Mouse (Mus musculus) adrenal gland, adult 18-20 months (tissue): ENCODE results near the gene Mbd5. TPM values are rescaled to one million over a fixed set of nuclear protein-coding genes. Genes with fewer than 3 reads are reported as not detected.
"Not testable (repeated sequence)": the region's sequence is repeated elsewhere in the genome, so short reads cannot be mapped to it uniquely, and the experiment has no call there.

Experiments
- DNase-seq, 2 experiments: peaks; one replicate each; pipeline ENCODE4 v3.0.0; 2021 to 2022; ENCODE audit warnings: low spot score in 2 of 2
- total RNA-seq, 2 experiments: library from RNA; stranded (reverse); gene quantifications; 1 replicate in 1 of 2; 2 replicates in 1 of 2; pipeline ENCODE4 v1.2.3; 2021

Gene Mbd5
- total RNA-seq, 2 experiments from 2014 or later: 31.4 to 36.5 TPM

- DNase-seq: no peak
Observed at GRCm38 (mm10) chr2:49160232-49160947, 211.1 kb downstream of the Mbd5 start.

DNA sequence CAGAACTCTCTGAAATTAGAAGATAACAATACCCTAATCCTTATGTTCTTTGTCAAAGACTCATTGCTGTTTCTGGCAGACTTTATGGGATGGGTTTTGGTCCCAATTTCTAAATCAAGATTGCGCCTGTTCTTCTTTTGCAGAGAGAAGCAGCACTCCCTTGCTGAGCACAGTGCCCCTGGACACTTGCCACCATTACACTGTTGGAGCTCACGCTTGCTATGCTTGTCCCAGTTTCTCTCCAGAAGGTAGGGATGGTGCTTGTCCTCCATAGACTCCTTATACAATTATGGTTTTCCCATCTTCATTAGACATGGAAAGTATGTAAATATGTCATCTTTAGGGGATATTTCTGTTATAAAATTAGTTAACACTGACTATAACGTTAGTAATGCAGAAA lies 220.5 kb downstream of the Mbd5 start:
- DNase-seq: no peak

DNA sequence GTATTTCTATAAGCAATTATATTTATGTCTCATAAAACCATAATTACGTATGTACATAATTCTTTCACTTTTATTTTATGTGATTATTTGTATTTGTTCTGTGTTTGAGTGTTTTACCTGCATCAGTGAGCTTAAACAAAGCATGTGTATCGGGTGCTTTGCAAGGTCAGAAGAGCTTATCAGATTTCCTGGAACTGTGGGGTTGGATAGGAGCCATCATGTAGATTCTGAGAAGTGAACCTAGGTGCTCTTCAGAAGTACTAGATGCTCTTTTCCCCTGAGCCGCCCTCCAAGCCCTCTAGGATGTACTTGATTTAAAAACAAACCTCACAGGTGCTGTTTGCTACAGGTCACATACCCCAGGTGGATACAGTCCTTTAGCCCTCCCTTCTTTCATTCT lies 227.7 kb downstream of the Mbd5 start:
- no peak for DNase-seq

DNA sequence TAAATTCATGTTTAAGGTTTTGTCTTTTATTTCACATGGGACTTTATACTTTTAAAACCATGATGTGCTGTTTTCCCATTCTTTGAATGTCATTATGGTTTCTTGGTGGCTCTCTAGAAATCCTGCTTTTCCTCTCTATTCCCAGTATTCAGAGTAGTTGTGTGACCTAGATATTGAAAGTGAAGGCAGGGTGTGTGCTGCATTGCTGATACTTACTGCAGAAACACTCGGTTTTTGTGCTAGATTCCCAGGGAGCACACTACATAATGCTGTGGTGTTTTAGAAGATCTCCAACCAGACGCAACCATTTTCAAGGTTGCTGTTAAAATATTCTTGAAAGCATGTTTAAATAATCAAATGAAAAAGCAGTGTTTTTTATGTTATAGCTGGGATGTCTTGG lies 241.7 kb downstream of the Mbd5 start:
- DNase-seq: no peak

DNA sequence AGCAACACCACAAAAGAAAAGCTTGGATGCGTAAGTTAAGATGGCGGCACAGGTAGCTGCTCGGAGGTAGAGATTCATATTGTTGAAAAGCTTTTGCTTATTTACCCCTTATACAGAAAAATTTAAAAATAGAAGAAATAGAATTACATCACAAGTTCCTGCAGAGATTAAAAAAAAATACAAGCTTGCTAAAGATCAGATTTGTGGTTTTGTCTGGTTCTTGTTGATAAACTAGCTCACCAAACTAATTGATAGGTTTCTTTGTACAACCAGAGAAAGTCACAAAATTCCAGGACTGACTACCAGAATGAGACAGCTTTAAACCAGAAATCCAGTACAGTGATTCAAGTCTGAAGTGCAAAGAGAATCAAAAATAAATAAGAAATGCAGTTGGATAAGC lies 242.4 kb downstream of the Mbd5 start:
- no peak for DNase-seq

GRCm38 (mm10) chr2:49204081-49204480 lies 254.8 kb downstream of the Mbd5 start:
- no peak for DNase-seq

DNA sequence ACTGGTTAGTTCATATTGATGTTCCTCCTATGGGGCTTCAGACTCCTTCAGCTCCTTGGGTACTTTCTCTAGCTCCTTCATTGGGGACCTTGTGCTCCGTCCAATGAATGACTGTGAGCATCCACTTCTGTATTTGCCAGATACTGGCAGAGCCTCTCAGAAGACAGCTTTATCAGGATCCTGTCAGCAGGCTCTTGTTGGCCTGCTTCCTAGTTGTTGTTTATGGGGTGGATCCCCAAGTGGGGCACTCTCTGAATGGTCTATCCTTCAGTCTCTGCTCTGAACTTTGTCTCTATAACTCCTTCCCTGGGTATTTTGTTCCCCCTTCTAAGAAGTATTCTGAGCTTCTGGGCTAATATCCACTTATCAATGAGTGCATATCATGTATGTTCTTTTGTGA lies 256.4 kb downstream of the Mbd5 start:
- not testable (repeated sequence) for DNase-seq

DNA sequence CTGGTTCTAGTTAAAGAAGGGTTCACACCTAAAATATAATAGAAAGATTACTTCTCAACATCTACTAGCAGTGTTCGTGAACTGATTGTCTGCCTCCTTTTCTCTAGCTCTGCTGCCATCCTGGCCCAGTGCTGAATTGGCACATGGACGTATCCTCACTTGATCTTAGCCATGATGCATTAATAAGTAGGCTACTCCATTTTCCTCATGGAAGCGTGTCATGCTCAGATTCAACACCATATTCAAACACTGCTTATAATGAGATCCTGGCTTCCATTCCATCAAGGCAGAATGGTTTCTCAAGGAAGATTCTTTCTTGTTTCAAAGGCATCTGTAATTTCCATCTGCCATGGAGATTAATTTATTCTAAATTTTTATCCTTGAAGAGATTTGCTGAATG lies 260.0 kb downstream of the Mbd5 start:
- DNase-seq: no peak

DNA sequence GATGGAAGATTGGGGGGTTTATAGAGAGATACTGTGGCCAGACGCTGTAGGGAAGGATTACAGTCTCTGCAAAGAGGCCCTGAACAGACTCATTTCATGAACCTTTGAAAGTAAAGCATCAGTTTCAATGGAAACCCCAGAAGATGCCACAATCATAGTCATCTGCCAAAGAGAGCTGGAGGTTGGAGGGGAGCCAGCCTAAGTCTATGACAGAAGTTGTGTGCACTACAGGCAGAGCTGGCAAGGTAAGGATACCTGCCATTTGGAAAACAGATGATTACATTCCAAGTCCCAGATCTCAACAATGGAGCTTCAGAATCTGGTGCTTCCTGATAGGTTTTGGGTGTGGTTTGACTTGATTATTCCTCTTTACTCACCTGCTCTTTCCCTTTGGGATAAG lies 261.1 kb downstream of the Mbd5 start:
- DNase-seq: no peak

DNA sequence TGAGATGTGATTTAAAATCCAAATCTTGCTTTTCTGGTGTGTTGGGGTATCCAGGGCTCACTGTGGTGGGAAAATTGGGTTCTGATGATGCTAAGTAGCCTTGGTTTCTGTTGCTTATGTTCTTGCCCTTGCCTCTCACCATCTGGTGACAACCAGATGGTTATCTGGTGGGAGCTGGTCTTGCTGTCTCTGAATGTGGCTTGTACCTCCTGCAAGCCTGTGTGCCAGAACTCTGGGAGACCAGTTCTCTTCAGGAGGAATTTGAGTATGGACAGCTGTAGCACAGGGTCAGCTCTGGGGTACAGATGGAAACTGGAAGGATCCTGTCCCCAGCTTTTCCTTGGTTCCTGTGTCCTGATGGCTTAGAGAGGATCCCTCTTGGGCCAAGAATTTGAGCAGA lies 280.4 kb downstream of the Mbd5 start:
- no peak for DNase-seq

DNA sequence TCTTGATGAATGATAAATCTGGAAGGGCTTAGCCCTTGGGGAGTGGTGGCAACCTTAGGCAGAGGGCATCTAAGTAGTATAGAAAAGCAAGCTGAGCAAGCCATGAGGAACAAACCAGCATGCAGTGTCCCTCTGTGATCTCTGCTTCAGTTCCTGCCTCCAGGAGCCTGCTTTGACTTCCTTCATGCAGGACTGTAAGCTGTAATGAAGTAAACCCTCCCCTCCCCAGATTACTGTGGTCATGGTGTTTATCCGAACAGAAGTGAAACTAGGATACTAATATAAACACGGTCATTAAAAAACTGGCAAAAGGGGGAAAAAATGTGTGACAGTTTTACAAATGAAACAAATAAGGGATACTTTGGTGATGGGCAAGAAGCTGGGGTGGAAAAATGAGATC lies 284.8 kb downstream of the Mbd5 start:
- no peak for DNase-seq

DNA sequence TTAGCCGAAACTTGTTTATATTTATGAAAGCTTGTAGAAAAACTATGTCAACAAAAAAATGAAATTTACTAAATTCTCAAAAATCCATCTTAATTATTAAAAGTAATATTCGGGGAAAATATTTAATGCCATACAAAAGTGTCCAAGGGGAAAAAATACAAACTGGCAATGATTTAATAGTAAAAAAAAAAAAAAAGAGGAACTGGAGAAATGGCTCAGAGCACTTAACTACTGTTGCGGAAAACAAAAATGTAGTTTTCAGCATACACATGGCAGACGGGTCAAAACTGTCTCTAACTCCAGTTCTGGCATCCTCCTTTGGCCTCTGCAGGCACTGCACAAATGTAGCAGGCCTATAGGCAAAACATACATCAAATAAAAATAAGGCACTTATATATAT lies 292.4 kb downstream of the Mbd5 start:
- no peak for DNase-seq

GRCm38 (mm10) chr2:49264092-49264491 lies 314.8 kb downstream of the Mbd5 start:
- no peak for DNase-seq

DNA sequence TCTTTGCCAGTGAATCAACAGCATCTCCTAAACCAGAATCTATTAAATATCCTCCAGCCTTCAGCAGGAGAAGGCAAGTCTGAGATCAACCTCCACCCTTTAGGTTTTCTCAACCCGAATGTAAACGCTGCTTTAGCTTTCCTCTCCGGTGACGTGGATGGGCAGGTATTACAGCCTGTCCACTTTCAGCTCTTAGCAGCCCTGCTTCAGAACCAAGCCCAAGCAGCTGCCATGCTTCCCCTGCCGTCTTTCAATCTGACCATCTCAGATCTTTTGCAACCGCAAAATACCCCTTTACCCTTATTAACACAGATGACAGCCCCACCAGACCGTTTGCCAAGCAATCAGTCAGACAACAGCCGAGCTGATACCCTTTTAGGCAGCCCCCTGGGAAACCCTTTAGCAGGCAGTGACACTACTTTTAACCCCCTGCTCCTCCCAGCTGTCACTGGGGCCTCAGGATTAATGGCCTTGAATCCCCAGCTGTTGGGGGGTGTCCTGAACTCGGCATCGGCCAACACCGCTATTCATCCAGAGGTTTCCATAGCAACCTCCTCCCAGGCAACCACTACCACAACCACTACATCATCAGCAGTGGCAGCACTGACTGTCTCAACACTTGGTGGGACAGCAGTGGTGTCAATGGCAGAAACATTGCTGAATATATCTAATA lies 323.1 kb downstream of the Mbd5 start:
- DNase-seq: no peak

- DNase-seq: no peak
Observed at GRCm38 (mm10) chr2:49276017-49276722, 326.9 kb downstream of the Mbd5 start.

- DNase-seq: no peak
Observed at GRCm38 (mm10) chr2:49280496-49280895, 331.2 kb downstream of the Mbd5 start.

- no peak for DNase-seq
Observed at GRCm38 (mm10) chr2:49283583-49283982, 334.3 kb downstream of the Mbd5 start.

GRCm38 (mm10) chr2:49286965-49287364 lies 337.7 kb downstream of the Mbd5 start:
- no peak for DNase-seq

DNA sequence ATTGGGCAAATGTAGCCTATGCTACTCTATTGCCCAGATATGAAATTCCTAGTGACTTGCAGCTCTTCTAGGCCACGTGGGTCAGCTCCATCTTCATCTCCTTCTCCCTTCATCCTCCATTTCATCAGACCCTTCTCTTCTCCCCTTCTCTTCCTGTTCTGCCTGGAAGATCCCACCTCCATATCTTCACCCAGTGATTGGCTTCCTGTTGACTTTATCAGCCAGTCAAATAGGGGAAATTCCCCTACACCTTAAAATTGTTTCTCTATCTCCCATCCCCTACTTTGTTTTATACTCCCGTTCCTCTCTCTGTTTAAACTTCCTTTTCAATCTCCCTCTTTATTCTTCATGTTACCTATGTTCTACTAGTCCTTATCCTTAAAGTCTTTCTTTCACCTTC lies 342.4 kb downstream of the Mbd5 start:
- DNase-seq: no peak

DNA sequence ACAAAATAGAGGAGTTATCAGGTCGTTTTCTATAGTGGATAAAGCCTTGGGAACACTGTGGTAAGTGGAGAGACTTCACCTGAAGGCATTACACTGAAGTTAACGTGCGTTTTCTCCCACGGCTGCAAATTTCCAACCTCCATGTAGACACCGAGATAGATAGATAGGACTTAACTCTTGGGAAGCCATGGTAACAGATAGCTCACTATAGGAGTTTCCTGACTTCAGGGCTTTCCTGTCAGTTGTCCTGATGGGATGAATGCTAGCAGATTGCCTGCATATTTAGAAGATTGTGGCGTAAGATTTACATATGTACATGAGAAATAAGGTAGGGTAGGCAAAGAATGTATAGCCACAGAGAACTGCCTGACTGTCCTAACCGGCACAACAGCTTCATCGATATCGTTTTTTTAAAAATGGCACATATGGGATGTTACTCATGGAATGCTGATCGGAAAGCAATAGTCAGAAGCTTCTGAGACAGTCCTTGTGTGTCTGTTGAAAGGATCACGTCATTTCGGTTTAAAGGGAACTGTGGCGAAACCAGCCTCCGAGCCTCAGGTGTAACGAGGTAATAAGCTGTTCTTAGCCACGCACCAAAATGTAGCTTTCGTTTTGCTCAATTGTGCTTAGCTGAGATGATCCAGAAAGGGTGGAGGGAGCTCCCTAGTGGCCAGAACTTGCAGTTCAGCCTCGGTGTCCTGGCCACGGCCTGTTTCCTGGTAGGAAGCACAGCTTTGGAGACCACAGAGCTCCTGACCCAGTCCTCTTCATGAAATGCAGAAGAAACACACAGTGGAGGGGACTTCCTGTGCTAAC lies 363.5 kb downstream of the Mbd5 start:
- peak; percentile 75 to 81 for DNase-seq

DNA sequence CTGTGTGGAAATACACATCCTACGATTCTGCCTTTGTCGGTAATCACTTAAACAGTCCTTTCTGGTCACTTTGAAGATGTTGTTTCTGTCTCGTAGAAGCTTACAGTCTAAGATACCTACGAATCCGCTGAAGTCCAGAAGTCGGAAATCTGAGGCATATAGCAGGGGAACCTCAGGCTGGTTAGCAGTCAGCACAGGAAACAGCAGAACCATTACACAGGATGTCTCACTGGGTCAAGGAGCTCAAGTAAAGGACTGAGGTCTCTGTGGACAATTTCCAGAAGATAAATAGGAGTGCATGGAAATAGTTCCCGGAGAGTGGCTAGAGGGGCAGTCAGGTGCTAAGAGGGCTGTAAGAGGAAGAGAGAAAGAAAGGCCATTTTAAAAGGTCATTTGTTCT lies 384.3 kb downstream of the Mbd5 start:
- no peak for DNase-seq
